Mouse (Mus musculus) lung, postnatal 0 days (tissue): ENCODE results near the gene Fgd5.
"Not testable (repeated sequence)": the region's sequence is repeated elsewhere in the genome, so short reads cannot be mapped to it uniquely, and the experiment has no call there.

Source experiments
- CTCF ChIP-seq: IDR thresholded peaks from 2 replicates; pipeline ENCODE4 v1.5.1; 2016; ENCODE audit warnings: antibody characterized with exemption, mild to moderate bottlenecking
- EP300 ChIP-seq: IDR thresholded peaks from 2 replicates; pipeline ENCODE4 v1.6.1; 2016; ENCODE audit warnings: antibody characterized with exemption, mild to moderate bottlenecking, control low read depth

GRCm38 (mm10) chr6:91958015-91958414 lies 20.7 kb upstream of the Fgd5 start:
- not testable (repeated sequence) for TF ChIP-seq CTCF, EP300
